Mouse (Mus musculus) limb, embryonic 12.5 days (tissue): ENCODE data around the gene Ppp1r8. TPM values are rescaled to one million over a fixed set of nuclear protein-coding genes. Genes with fewer than 3 reads are reported as not detected.

ENCODE experiments used
- ATAC-seq: fragments of 200-750 bp; cut with Nextera tagmentation; 2 replicates; pipeline ENCODE4 v1.8.0; 2017; ENCODE audit warnings: low read depth, moderate TSS enrichment; ENCODE audit not compliant: insufficient number of reproducible peaks, insufficient read depth, low FRiP score, low TSS enrichment
- H3K27ac ChIP-seq: fragments of 300-500 bp; sonication (generic); 2 replicates; pipeline ENCODE4 v1.5.1; 2016; ENCODE audit warnings: mild to moderate bottlenecking, moderate library complexity
- H3K27me3 ChIP-seq: fragments of 300-500 bp; sonication (generic); 2 replicates; pipeline ENCODE4 v1.6.1; 2016; ENCODE audit warnings: mild to moderate bottlenecking, moderate library complexity
- H3K36me3 ChIP-seq: fragments of 300-500 bp; sonication (generic); 2 replicates; pipeline ENCODE4 v1.6.1; 2016; ENCODE audit warnings: mild to moderate bottlenecking, moderate library complexity
- H3K4me1 ChIP-seq: fragments of 300-500 bp; sonication (generic); replicated peaks from 2 replicates; pipeline ENCODE4 v1.6.1; 2016
- H3K4me2 ChIP-seq: fragments of 300-500 bp; sonication (generic); 2 replicates; pipeline ENCODE4 v1.6.1; 2016; ENCODE audit warnings: mild to moderate bottlenecking, moderate library complexity
- H3K4me3 ChIP-seq: fragments of 300-500 bp; sonication (generic); replicated peaks from 2 replicates; pipeline ENCODE4 v1.5.1; 2016; ENCODE audit warnings: mild to moderate bottlenecking
- H3K9ac ChIP-seq: fragments of 300-500 bp; sonication (generic); replicated peaks from 2 replicates; pipeline ENCODE4 v1.6.1; 2016; ENCODE audit warnings: mild to moderate bottlenecking, moderate library complexity
- H3K9me3 ChIP-seq: fragments of 300-500 bp; sonication (generic); 2 replicates; pipeline ENCODE4 v1.6.1; 2016; ENCODE audit warnings: mild to moderate bottlenecking, moderate library complexity
- WGBS: fragments of 180-500 bp; shearing (Covaris S2); methylation state at CpG from one replicate; pipeline ENCODE4 v1.1.7; 2016; 5-methylcytosine and 5-hydroxymethylcytosine counted together
- polyA plus RNA-seq: library from polyadenylated mRNA; unstranded; fragments of >200 nt; fragmentation: Nextera tagmentation; extraction: Ambion mirVana; gene quantifications from 2 replicates; pipeline ENCODE4 v1.2.1, GENCODE M21; 2016

Gene Ppp1r8
- polyA plus RNA-seq, 1 experiment from 2014 or later, result 68.5 TPM

- no peak overlapping the region for H3K9ac ChIP-seq
- peak overlapping the region; percentile 80 for H3K27ac ChIP-seq
- 85% methylated on average over 1 of the region's 1 CpGs for WGBS
- H3K4me2 ChIP-seq, result peak overlapping the region; percentile 65
- H3K4me1 ChIP-seq, result peaks cover 16% of the 10 kb centered on the region
- no peaks in the 10 kb centered on the region for H3K9me3 ChIP-seq
- H3K36me3 ChIP-seq, result peaks cover 26% of the 10 kb centered on the region
- no peak for ATAC-seq
- H3K4me3 ChIP-seq, result peak overlapping the region; percentile 90
- no peaks in the 10 kb centered on the region for H3K27me3 ChIP-seq
Measured at GRCm38 (mm10) chr4:132843705-132844071, 719 bp upstream of the Ppp1r8 start.

DNA sequence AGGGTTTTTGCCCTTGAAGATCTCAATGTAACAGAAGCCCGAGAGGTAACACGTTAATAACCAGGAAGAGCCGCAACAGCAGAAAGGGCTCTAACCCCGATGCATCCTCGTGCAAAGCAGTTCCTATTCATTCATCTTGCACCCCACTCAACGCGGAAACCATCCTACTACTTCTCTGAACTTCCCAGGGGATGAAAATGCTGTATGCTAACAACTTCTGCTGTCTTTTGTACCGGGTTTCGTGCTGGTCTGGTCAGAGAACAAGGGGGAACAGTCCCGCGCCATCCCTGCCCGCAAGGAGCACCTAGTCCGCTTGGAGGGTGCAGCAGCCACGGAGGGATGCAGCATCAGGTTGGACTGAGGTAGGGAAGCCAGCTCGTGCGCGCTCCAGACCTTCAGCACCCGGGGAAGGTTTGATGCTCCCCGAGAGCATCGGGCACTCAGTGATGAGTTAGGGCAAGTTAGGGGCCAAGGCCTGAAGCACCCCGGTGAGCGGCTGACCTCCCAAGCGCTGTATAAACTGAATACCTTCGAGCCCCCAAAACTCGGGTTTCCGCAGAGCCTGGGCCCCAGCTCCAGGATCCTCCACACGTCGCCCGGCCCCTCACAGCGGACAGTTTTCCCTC, 575 bp downstream of the Ppp1r8 start:
- peak; percentile 73 for ATAC-seq

DNA sequence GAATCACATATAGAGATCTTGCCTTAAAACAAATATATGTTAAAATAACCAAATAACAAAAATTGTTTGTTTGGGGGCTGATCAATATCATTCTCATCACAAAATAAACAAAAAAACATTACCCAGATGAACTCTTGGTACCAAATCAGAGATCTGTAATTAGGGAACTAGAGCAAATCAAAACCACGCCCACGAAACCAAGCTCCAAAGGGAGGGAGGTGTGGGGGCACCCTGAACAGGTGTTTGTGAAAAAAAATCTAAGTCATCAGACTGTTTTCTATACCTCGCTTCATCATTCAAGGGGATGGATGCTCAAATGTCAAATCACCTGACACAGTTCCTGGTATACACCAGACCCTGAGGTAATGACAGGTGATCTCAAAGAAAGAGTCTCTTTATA, 1.5 kb downstream of the Ppp1r8 start:
- 87% methylated on average over 3 of the region's 3 CpGs for WGBS
- Histone ChIP-seq H3K9me3 (no peaks in the 10 kb centered on the region), H3K4me3 (peak overlapping the region; percentile 90), H3K27ac (no peak overlapping the region), H3K4me2 (peak overlapping the region; percentile 69), H3K27me3 (no peaks in the 10 kb centered on the region), H3K9ac (peak overlapping the region; percentile 93; the same call in 1 of the 2 replicates), H3K4me1 (peaks cover 16% of the 10 kb centered on the region), H3K36me3 (peaks cover 41% of the 10 kb centered on the region)
- no peak for ATAC-seq

More for the DNA sequence above, 575 bp downstream of the Ppp1r8 start:
- no peaks in the 10 kb centered on the region for H3K27me3 ChIP-seq
- peak overlapping the region; percentile 90 for H3K4me3 ChIP-seq
- peaks cover 16% of the 10 kb centered on the region for H3K4me1 ChIP-seq
- peaks cover 32% of the 10 kb centered on the region for H3K36me3 ChIP-seq
- peak overlapping the region; percentile 80 for H3K27ac ChIP-seq
- H3K9ac ChIP-seq, result peak overlapping the region; percentile 93
- peak overlapping the region; percentile 69 for H3K4me2 ChIP-seq
- H3K9me3 ChIP-seq, result no peaks in the 10 kb centered on the region
- under 1% methylated on average over 30 of the region's 30 CpGs for WGBS

- Histone ChIP-seq H3K4me3 (no peak overlapping the region), H3K4me2 (no peak overlapping the region), H3K9me3 (peaks cover 30% of the 10 kb centered on the region), H3K27ac (no peak overlapping the region), H3K4me1 (no peaks in the 10 kb centered on the region), H3K9ac (no peak overlapping the region), H3K36me3 (peaks cover 45% of the 10 kb centered on the region), H3K27me3 (no peaks in the 10 kb centered on the region)
- 75% methylated on average over 8 of the region's 8 CpGs for WGBS
- no peak for ATAC-seq
Measured at GRCm38 (mm10) chr4:132823614-132824366, 19.2 kb downstream of the Ppp1r8 start.

- Histone ChIP-seq H3K4me1 (no peaks in the 10 kb centered on the region), H3K27me3 (no peaks in the 10 kb centered on the region), H3K9me3 (peaks cover 25% of the 10 kb centered on the region), H3K27ac (no peak overlapping the region), H3K36me3 (no peaks in the 10 kb centered on the region), H3K4me3 (no peak overlapping the region), H3K9ac (no peak overlapping the region), H3K4me2 (no peak overlapping the region)
- WGBS, result 47% methylated on average over 2 of the region's 2 CpGs
- no peak for ATAC-seq
Measured at GRCm38 (mm10) chr4:132818442-132818841, 24.5 kb downstream of the Ppp1r8 start.

- Histone ChIP-seq H3K4me1 (no peaks in the 10 kb centered on the region), H3K27ac (no peak overlapping the region), H3K27me3 (no peaks in the 10 kb centered on the region), H3K9ac (no peak overlapping the region), H3K36me3 (no peaks in the 10 kb centered on the region), H3K9me3 (peaks cover 25% of the 10 kb centered on the region), H3K4me3 (no peak overlapping the region), H3K4me2 (no peak overlapping the region)
- WGBS, result 57% methylated on average over 2 of the region's 2 CpGs
- no peak for ATAC-seq
Measured at GRCm38 (mm10) chr4:132816855-132817254, 26.1 kb downstream of the Ppp1r8 start.

DNA sequence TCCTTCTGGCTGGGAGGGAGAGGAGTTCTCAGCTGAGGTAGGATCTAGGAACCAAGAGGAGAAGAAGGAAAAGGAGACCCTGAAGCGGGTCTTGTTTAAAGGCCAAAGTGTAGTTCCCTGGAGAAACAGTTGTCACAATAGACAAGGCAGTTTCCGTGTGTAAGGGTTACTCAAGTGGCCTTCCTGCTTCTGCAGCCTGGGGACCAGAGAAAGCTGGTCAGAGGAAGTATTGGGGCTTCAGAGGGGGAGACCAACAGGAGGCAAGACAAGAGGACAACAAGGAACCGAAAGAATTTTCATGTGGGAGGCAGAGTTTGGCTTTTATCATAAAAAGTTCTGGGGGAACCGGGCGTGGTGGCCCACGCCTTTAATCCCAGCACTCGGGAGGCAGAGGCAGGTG, 26.6 kb downstream of the Ppp1r8 start:
- Histone ChIP-seq H3K36me3 (no peaks in the 10 kb centered on the region), H3K4me3 (no peak overlapping the region), H3K9ac (no peak overlapping the region), H3K27me3 (no peaks in the 10 kb centered on the region), H3K9me3 (peaks cover 26% of the 10 kb centered on the region), H3K4me2 (no peak overlapping the region), H3K27ac (no peak overlapping the region), H3K4me1 (no peaks in the 10 kb centered on the region)
- no peak for ATAC-seq
- 85% methylated on average over 7 of the region's 7 CpGs for WGBS

DNA sequence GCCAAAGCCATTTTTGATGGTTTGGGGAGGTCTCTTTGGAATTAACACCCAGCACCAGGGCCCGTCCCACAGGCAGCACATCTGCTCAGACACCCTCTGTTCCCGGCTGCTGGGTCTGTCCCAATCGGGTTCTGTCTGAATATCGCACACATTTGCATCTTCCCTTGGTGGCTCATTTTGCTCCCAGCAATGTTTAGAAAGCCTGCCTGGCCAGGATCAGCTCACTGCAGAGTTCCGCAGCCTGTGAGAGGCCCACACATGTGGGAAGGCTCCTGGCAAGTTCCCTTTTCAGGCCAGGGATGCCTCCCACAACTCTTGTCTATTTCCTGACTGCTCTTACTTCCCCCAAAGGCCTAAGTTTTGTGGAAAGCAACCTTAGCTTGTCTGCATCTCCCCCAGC, 33.3 kb downstream of the Ppp1r8 start:
- H3K9ac ChIP-seq, result no peak overlapping the region
- ATAC-seq, result no peak
- H3K4me2 ChIP-seq, result no peak overlapping the region
- no peaks in the 10 kb centered on the region for H3K4me1 ChIP-seq
- no peaks in the 10 kb centered on the region for H3K27me3 ChIP-seq
- H3K36me3 ChIP-seq, result no peaks in the 10 kb centered on the region
- H3K4me3 ChIP-seq, result no peak overlapping the region
- H3K27ac ChIP-seq, result no peak overlapping the region
- H3K9me3 ChIP-seq, result peaks cover 12% of the 10 kb centered on the region; the same call in 1 of the 2 replicates
- 89% methylated on average over 5 of the region's 5 CpGs for WGBS

DNA sequence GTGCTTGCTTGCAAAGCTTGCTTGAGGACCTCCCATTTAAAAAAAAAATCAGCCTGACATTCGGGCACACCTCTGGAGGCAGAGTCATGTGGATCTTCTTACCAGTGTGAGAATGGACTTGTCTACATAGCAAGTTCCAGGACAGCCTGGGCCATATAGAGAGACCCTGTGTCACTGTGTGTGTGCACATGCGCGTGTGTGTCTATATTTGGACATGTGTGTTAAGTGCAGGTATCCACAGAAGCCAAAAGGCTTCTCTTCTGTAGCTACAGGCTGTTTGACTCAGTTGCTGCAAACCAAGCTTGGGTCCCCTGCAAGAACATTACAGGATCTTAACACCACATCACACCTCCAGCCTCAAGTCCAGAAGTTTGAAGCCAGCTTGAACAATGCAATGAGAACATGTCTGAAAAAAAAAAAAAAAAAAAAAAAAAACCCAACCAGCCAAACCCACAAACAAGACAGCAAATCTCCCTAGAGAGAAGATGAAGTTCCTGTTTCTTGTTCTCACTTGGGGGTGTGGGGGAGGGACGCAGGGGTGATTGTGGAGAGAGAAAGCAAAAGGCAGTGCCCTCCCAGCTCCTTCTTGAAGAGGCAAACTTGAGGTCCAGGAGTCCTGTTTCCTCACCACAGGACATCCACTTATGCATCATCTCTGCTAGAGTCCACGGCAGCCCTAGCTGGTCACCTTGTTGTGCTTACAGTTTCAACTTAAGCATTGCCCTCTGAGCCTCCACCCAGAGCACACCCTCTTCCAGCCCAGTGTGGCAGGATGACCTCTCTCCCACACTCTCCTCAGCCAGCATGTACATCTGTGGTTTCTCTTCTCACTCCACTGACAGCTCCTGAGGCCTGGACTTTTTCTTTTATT, 35.0 kb downstream of the Ppp1r8 start:
- no peaks in the 10 kb centered on the region for H3K27me3 ChIP-seq
- H3K27ac ChIP-seq, result no peak overlapping the region
- no peak overlapping the region for H3K4me3 ChIP-seq
- WGBS, result 66% methylated on average over 5 of the region's 5 CpGs
- no peaks in the 10 kb centered on the region for H3K4me1 ChIP-seq
- no peak overlapping the region for H3K9ac ChIP-seq
- H3K36me3 ChIP-seq, result no peaks in the 10 kb centered on the region
- H3K9me3 ChIP-seq, result peaks cover 12% of the 10 kb centered on the region; the same call in 1 of the 2 replicates
- no peak overlapping the region for H3K4me2 ChIP-seq
- no peak for ATAC-seq

- no peak overlapping the region for H3K4me3 ChIP-seq
- no peak overlapping the region for H3K9ac ChIP-seq
- peaks cover 12% of the 10 kb centered on the region; the same call in 1 of the 2 replicates for H3K9me3 ChIP-seq
- no peak for ATAC-seq
- H3K27me3 ChIP-seq, result no peaks in the 10 kb centered on the region
- H3K4me2 ChIP-seq, result no peak overlapping the region
- H3K36me3 ChIP-seq, result no peaks in the 10 kb centered on the region
- no peaks in the 10 kb centered on the region for H3K4me1 ChIP-seq
- H3K27ac ChIP-seq, result no peak overlapping the region
- 90% methylated on average over 7 of the region's 7 CpGs for WGBS
Measured at GRCm38 (mm10) chr4:132806620-132807191, 36.3 kb downstream of the Ppp1r8 start.
